Mouse (Mus musculus) liver, adult 2 months (tissue): ENCODE measurements around the gene Dync2li1. TPM values are rescaled to one million over a fixed set of nuclear protein-coding genes. Genes with fewer than 3 reads are reported as not detected.
A peak's percentile ranks its signal among the peaks of the same experiment; 100 is the strongest.

ENCODE experiments used
- DNase-seq: peaks from one replicate; pipeline ENCODE4 v3.0.0-alpha.2; 2011; ENCODE audit warnings: low read depth, low spot score; ENCODE audit errors: extremely low read depth
- H3K27ac ChIP-seq: fragments of 200-500 bp; replicated peaks from 2 replicates; pipeline ENCODE4 v1.5.1; 2012; ENCODE audit warnings: low read depth, mild to moderate bottlenecking, control low read depth, inconsistent platforms, low read length; ENCODE audit not compliant: insufficient read depth
- H3K27me3 ChIP-seq: fragments of 200-500 bp; 2 replicates; pipeline ENCODE4 v1.6.1; 2012; ENCODE audit warnings: mild to moderate bottlenecking, moderate library complexity, low read length, inconsistent platforms; ENCODE audit not compliant: control insufficient read depth, insufficient read depth
- H3K36me3 ChIP-seq: fragments of 200-500 bp; 2 replicates; pipeline ENCODE4 v1.6.1; 2012; ENCODE audit warnings: low read length, inconsistent platforms; ENCODE audit not compliant: control insufficient read depth, insufficient read depth
- H3K4me1 ChIP-seq: fragments of 200-500 bp; 2 replicates; pipeline ENCODE4 v1.6.1; 2011; ENCODE audit warnings: low read length; ENCODE audit not compliant: control insufficient read depth, insufficient read depth
- H3K4me3 ChIP-seq: fragments of 200-500 bp; 2 replicates; pipeline ENCODE4 v1.5.1; 2011; ENCODE audit warnings: low read depth, mild to moderate bottlenecking, control low read depth, low read length, moderate library complexity; ENCODE audit not compliant: insufficient read depth
- H3K79me2 ChIP-seq: fragments of 200-500 bp; 2 replicates; pipeline ENCODE4 v1.6.1; 2012; ENCODE audit warnings: inconsistent platforms, mild to moderate bottlenecking, low read length, moderate library complexity; ENCODE audit not compliant: control insufficient read depth, insufficient read depth
- H3K9ac ChIP-seq: fragments of 200-500 bp; 2 replicates; pipeline ENCODE4 v1.6.1; 2012; ENCODE audit warnings: low read depth, mild to moderate bottlenecking, control low read depth, inconsistent platforms, low read length
- CTCF ChIP-seq: fragments of 200-500 bp; IDR thresholded peaks from 2 replicates; pipeline ENCODE4 v1.5.1; 2011; ENCODE audit warnings: low read depth, low read length, control low read depth
- POLR2A ChIP-seq: fragments of 200-500 bp; IDR thresholded peaks from 2 replicates; pipeline ENCODE4 v1.6.1; 2011; ENCODE audit warnings: low read length, control low read depth; ENCODE audit not compliant: insufficient read depth; ENCODE audit errors: extremely low read depth
- WGBS: fragments of 180-500 bp; shearing (Covaris S2); methylation state at CpG from one replicate; pipeline ENCODE4 v1.1.7; 2018; 5-methylcytosine and 5-hydroxymethylcytosine counted together
- polyA plus RNA-seq: library from polyadenylated mRNA; depleted of rRNA; stranded (reverse); fragments of >200 nt; gene quantifications from 2 replicates; pipeline ENCODE4 v1.2.3, GENCODE M21; 2012
- total RNA-seq: library from RNA; depleted of rRNA; stranded (reverse); fragments of >200 nt; gene quantifications from 2 replicates; pipeline ENCODE4 v1.2.3, GENCODE M21; 2014

The Dync2li1 gene
- total and polyA plus RNA-seq, 2 experiments, result 0.10 to 0.74 TPM

- H3K4me3 ChIP-seq, result no peak overlapping the region
- WGBS, result 20% methylated on average over 9 of the region's 9 CpGs
- no peak overlapping the region for H3K9ac ChIP-seq
- H3K36me3 ChIP-seq, result no peaks in the 10 kb centered on the region
- H3K79me2 ChIP-seq, result no peaks in the 10 kb centered on the region
- peaks cover 11% of the 10 kb centered on the region for H3K4me1 ChIP-seq
- H3K27me3 ChIP-seq, result no peaks in the 10 kb centered on the region
- TF ChIP-seq POLR2A (no peak), CTCF (no peak)
- no peak overlapping the region for H3K27ac ChIP-seq
- peak; percentile 85 for DNase-seq
Measured at GRCm38 (mm10) chr17:84650302-84651017, 24.2 kb downstream of the Dync2li1 start.

DNA sequence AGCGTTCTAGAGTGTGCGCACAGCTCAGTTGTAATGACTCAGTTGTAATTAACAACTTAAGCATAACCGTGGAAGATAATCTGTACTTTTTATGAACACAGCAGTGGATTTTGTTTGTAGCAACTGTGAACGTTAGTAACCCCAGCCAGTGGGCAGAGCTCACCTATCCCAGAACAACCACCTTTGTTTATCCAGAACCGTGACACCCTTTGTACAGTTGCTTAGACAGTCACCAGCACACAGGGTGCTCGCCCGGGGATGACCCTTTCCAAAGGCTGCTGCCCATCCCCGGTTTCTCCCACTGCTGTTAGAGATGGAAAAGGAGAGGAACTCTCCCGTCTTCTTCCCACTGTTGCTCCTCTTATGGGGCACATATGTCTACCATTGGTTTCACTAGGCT, 27.2 kb downstream of the Dync2li1 start:
- no peaks in the 10 kb centered on the region for H3K27me3 ChIP-seq
- H3K9ac ChIP-seq, result no peak overlapping the region
- no peak for TF ChIP-seq CTCF
- TF ChIP-seq POLR2A, result no peak
- 41% methylated on average over 9 of the region's 9 CpGs for whole genome bisulfite sequencing
- H3K27ac ChIP-seq, result no peak overlapping the region
- no peaks in the 10 kb centered on the region for H3K36me3 ChIP-seq
- DNase-seq, result peak; percentile 76
- H3K4me3 ChIP-seq, result no peak overlapping the region
- no peaks in the 10 kb centered on the region for H3K79me2 ChIP-seq
- H3K4me1 ChIP-seq, result peaks cover 4% of the 10 kb centered on the region

DNA sequence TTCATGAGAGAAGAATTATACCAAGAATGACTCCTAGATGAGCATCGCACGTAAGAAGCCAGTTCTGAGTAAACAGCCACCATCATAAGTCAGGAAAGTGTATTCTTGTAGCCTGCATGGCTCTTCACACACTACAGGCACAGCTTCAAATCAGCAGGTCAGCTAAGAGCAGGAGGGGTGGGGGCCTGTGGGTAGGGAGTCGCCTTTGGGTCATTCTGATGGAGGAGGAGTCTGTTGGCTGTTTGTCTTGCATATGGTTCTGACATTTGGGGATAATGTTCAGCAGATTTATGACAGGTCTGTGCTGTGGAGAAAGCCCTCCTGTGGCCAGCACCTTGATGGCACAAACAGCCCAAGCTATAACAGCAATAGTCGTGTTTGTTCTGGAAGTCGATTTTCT, 29.9 kb downstream of the Dync2li1 start:
- H3K36me3 ChIP-seq, result no peaks in the 10 kb centered on the region; the same call in 1 of the 2 replicates
- TF ChIP-seq CTCF (no peak), POLR2A (no peak)
- H3K79me2 ChIP-seq, result no peaks in the 10 kb centered on the region
- no peak overlapping the region for H3K4me3 ChIP-seq
- no peaks in the 10 kb centered on the region; the same call in 1 of the 2 replicates for H3K4me1 ChIP-seq
- no peak for DNase-seq
- WGBS, result 75% methylated on average over 5 of the region's 5 CpGs
- no peaks in the 10 kb centered on the region for H3K27me3 ChIP-seq
- H3K9ac ChIP-seq, result no peak overlapping the region
- H3K27ac ChIP-seq, result no peak overlapping the region

GRCm38 (mm10) chr17:84656653-84657421, 30.5 kb downstream of the Dync2li1 start:
- no peak overlapping the region for H3K9ac ChIP-seq
- H3K27me3 ChIP-seq, result no peaks in the 10 kb centered on the region
- 80% methylated on average over 19 of the region's 19 CpGs for WGBS
- no peak overlapping the region for H3K4me3 ChIP-seq
- no peak for DNase-seq
- no peaks in the 10 kb centered on the region; the same call in 1 of the 2 replicates for H3K4me1 ChIP-seq
- no peaks in the 10 kb centered on the region for H3K79me2 ChIP-seq
- peaks cover 5% of the 10 kb centered on the region; the same call in 1 of the 2 replicates for H3K36me3 ChIP-seq
- H3K27ac ChIP-seq, result no peak overlapping the region
- TF ChIP-seq POLR2A (no peak), CTCF (no peak)

DNA sequence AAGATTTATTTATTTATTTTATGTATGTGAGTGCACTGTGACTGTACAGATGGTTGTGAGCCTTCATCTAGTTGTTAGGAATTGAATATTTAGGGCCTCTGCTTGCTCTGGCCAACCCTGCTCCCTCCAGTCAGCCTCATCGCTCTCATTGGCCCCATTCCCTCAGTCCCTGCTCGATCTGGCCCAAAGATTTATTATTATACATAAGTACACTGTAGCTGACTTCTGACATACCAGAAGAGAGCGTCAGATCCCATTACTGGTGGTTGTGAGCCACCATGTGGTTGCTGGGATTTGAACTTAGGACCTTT, 31.1 kb downstream of the Dync2li1 start:
- H3K4me3 ChIP-seq, result no peak overlapping the region
- no peak for TF ChIP-seq CTCF
- H3K9ac ChIP-seq, result no peak overlapping the region
- peaks cover 7% of the 10 kb centered on the region; the same call in 1 of the 2 replicates for H3K36me3 ChIP-seq
- H3K4me1 ChIP-seq, result no peaks in the 10 kb centered on the region; the same call in 1 of the 2 replicates
- no peaks in the 10 kb centered on the region for H3K79me2 ChIP-seq
- no peaks in the 10 kb centered on the region for H3K27me3 ChIP-seq
- no peak for DNase-seq
- 76% methylated on average over 3 of the region's 3 CpGs for WGBS
- no peak overlapping the region for H3K27ac ChIP-seq

DNA sequence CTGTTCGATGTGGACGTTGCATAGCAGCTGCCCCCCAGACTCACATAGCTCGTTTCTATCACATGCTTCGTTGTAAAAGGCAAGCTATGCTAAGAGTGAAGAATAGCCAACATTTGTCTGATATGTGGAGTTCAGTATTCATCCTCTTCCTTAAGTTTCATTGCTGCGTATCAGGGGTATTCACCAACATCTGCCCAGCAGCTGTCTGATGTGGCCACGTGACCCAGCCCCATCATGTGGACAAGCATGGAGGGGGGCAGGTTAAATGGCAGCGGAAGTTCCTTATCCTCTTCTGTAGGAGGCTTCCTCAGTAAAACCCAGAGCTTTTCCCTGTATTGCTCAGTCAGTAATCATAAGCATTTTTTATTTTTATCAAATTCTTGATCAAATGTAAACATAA, 31.5 kb downstream of the Dync2li1 start:
- no peak overlapping the region for H3K27ac ChIP-seq
- DNase-seq, result no peak
- no peak overlapping the region for H3K9ac ChIP-seq
- no peaks in the 10 kb centered on the region for H3K79me2 ChIP-seq
- no peaks in the 10 kb centered on the region; the same call in 1 of the 2 replicates for H3K4me1 ChIP-seq
- TF ChIP-seq CTCF (no peak), POLR2A (no peak)
- H3K27me3 ChIP-seq, result no peaks in the 10 kb centered on the region
- no peak overlapping the region for H3K4me3 ChIP-seq
- 77% methylated on average over 7 of the region's 7 CpGs for WGBS
- peaks cover 7% of the 10 kb centered on the region; the same call in 1 of the 2 replicates for H3K36me3 ChIP-seq
